Mouse (Mus musculus) inflammation-experienced regulatory T-cells, adult 6 months (primary cell): ENCODE data around the gene Ajm1. TPM values are rescaled to one million over a fixed set of nuclear protein-coding genes. Genes with fewer than 3 reads are reported as not detected.

Source experiments
- ATAC-seq: one replicate; pipeline ENCODE4 v1.8.0; 2017
- polyA plus RNA-seq, 3 experiments: library from polyadenylated mRNA; unstranded; fragments of 100-300 nt; shearing (Covaris generic); gene quantifications; one replicate each; pipeline ENCODE4 v1.2.1; 2017

Gene Ajm1
- polyA plus RNA-seq, 3 experiments from 2014 or later: 0.07 TPM; not detected in 2

DNA sequence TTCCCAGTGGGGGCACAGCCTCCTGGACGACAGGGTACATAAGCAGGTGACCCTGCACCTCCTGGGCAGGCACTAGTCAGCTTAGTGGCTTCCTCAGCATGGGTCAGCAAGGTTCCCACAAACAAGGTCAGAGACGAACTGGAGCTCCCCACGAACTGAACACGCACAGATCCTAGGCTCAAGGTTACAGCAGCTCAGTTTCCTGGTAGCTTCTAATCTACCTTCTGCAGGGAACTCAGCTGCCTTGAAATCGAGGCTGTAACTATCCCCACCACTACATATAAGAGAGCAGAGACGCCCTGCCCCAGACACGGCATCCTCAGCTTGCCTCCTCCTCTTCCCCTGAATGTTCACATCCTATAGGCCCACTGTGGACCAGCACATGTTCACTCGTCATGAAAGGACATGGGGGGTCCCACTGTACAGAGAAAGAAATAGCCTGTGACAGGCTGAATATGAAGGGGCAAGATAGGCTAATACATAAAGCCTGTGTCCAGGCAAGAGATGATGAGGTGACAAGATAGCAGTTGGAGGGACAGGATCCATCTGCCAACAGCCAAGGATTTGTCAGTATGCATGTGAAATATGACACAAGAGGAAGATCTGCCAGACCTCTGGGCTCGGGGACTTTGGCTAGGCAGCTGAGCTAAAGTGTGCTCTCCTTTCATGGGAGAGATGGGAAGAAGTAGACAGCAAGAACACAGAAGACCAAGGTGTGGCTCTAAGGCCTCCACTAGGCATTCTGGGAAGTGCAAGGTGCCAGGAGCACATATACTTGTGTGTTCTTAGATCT is 54.9 kb downstream of the Ajm1 start:
- ATAC-seq: no peak

Other genes with a start within 250 kb of the Ajm1 start
- gene Man1b1, start 249.4 kb downstream of the Ajm1 start, polyA plus RNA-seq: 10 to 100 TPM; 21.2 to 24.3 (median 23.1) TPM
- 10 to 100 TPM; 10.2 to 24.6 (median 21.1) TPM for gene Dpp7, start 225.4 kb downstream of the Ajm1 start, polyA plus RNA-seq
- 10 to 100 TPM; 12.2 to 20.6 (median 18.3) TPM for gene Uap1l1, start 216.1 kb downstream of the Ajm1 start, polyA plus RNA-seq
- gene Sapcd2, start 209.4 kb downstream of the Ajm1 start, polyA plus RNA-seq: 10 to 100 TPM in 1 of 3 experiments, under 1 TPM in 2; 0.44 to 10.5 (median 0.80) TPM
- gene Entpd2, start 185.9 kb downstream of the Ajm1 start, polyA plus RNA-seq: 1 to 10 TPM in 1 of 3 experiments, under 1 TPM in 1, not detected in 1; 0.49 to 1.3 TPM
- gene Npdc1, start 182.4 kb downstream of the Ajm1 start, polyA plus RNA-seq: 1 to 10 TPM; 2.8 to 6.1 (median 6.0) TPM
- gene Fut7, start 158.5 kb downstream of the Ajm1 start, polyA plus RNA-seq: 10 to 100 TPM in 1 of 3 experiments, 1 to 10 TPM in 2; 4.1 to 14.7 (median 7.2) TPM
- 10 to 100 TPM; 31.4 to 59.3 (median 41.8) TPM for gene Abca2, start 153.1 kb downstream of the Ajm1 start, polyA plus RNA-seq
- gene Clic3, start 124.9 kb downstream of the Ajm1 start, polyA plus RNA-seq: 1 to 10 TPM; 1.2 to 1.9 (median 1.6) TPM
- 10 to 100 TPM; 70.4 to 92.1 (median 89.2) TPM for gene Paxx, start 120.7 kb downstream of the Ajm1 start, polyA plus RNA-seq
- gene Ptgds, start 111.7 kb downstream of the Ajm1 start, polyA plus RNA-seq: not detected
- not detected for gene Lcn12, start 87.8 kb downstream of the Ajm1 start, polyA plus RNA-seq
- 10 to 100 TPM; 49.1 to 88.0 (median 76.8) TPM for gene Fbxw5, start 81.0 kb downstream of the Ajm1 start, polyA plus RNA-seq
- 1 to 10 TPM; 2.1 to 5.1 (median 3.4) TPM for gene C8g, start 80.0 kb downstream of the Ajm1 start, polyA plus RNA-seq
- 10 to 100 TPM; 74.8 to 85.3 (median 76.1) TPM for gene Traf2, start 34.8 kb downstream of the Ajm1 start, polyA plus RNA-seq
- gene Edf1, start 23.9 kb downstream of the Ajm1 start, polyA plus RNA-seq: 100 to 1,000 TPM; 246 to 394 (median 269) TPM
- gene Mamdc4, start 6.9 kb downstream of the Ajm1 start, polyA plus RNA-seq: 1 to 10 TPM in 2 of 3 experiments, under 1 TPM in 1; 0.85 to 2.2 (median 1.3) TPM
- gene Phpt1, start 6.5 kb downstream of the Ajm1 start, polyA plus RNA-seq: 10 to 100 TPM; 37.0 to 64.3 (median 56.2) TPM
- gene Rabl6, start 26.8 kb upstream of the Ajm1 start, polyA plus RNA-seq: 10 to 100 TPM; 14.0 to 28.3 (median 18.0) TPM
- gene Ccdc183, start 35.9 kb upstream of the Ajm1 start, polyA plus RNA-seq: not detected
- gene Tmem141, start 40.2 kb upstream of the Ajm1 start, polyA plus RNA-seq: 1 to 10 TPM in 2 of 3 experiments, under 1 TPM in 1; 0.80 to 2.2 (median 1.1) TPM
- under 1 TPM in 1 of 3 experiments, not detected in 2; 0.96 TPM for gene Fcna, start 46.3 kb upstream of the Ajm1 start, polyA plus RNA-seq
- not detected for gene Lcn8, start 71.4 kb upstream of the Ajm1 start, polyA plus RNA-seq
- not detected for gene Lcn5, start 76.2 kb upstream of the Ajm1 start, polyA plus RNA-seq
- not detected for gene Lcn6, start 95.0 kb upstream of the Ajm1 start, polyA plus RNA-seq
- gene Lcn10, start 101.0 kb upstream of the Ajm1 start, polyA plus RNA-seq: 1 to 10 TPM in 2 of 3 experiments, not detected in 1; 1.1 to 1.4 TPM
- not detected for gene Obp2a, start 118.3 kb upstream of the Ajm1 start, polyA plus RNA-seq
- gene Bmyc, start 125.0 kb upstream of the Ajm1 start, polyA plus RNA-seq: 100 to 1,000 TPM in 1 of 3 experiments, 10 to 100 TPM in 2; 31.0 to 105 (median 84.4) TPM
- not detected for gene Obp2b, start 155.3 kb upstream of the Ajm1 start, polyA plus RNA-seq
- not detected for gene Lcn3, start 183.8 kb upstream of the Ajm1 start, polyA plus RNA-seq
- gene Lcn11, start 195.3 kb upstream of the Ajm1 start, polyA plus RNA-seq: not detected
- not detected for gene Gm13539, start 200.5 kb upstream of the Ajm1 start, polyA plus RNA-seq
- gene Glt6d1, start 234.1 kb upstream of the Ajm1 start, polyA plus RNA-seq: not detected
- gene Lcn9, start 241.4 kb upstream of the Ajm1 start, polyA plus RNA-seq: not detected